Mouse (Mus musculus): ENCODE data around the gene Npas2. TPM values are rescaled to one million over a fixed set of nuclear protein-coding genes. Genes with fewer than 3 reads are reported as not detected.
A peak's percentile ranks its signal among the peaks of the same experiment; 100 is the strongest.

Gene Npas2
- total and polyA plus RNA-seq, 2 experiments from 2014 or later: 3.5 to 3.7 TPM

- H3K4me3 ChIP-seq (ENCODE audit: low read depth, low read length): no peak overlapping the region
- no peaks in the 10 kb centered on the region for H3K4me1 ChIP-seq (ENCODE audit: control insufficient read depth, insufficient read depth)
Measured at GRCm38 (mm10) chr1:39384914-39385313, 191.4 kb downstream of the Npas2 start.

GRCm38 (mm10) chr1:39386456-39386855 is 192.9 kb downstream of the Npas2 start:
- no peak overlapping the region for H3K9ac ChIP-seq (replicated peaks; ENCODE audit: low read depth, low read length)
- DNase-seq (ENCODE audit: low spot score): no peak
- H3K9me3 ChIP-seq (replicated peaks; ENCODE audit: control insufficient read depth, low read length): no peaks in the 10 kb centered on the region
- 73% methylated on average over 3 of the region's 3 CpGs for WGBS
- no peak overlapping the region for H3K4me2 ChIP-seq (ENCODE audit: low read depth, low read length)
- TF ChIP-seq CTCF (IDR thresholded peaks at IDR 0.05; ENCODE audit: low read depth) (no peak), EP300 (IDR thresholded peaks at IDR 0.05; ENCODE audit: low read depth) (no peak)
- H3K27me3 ChIP-seq (ENCODE audit: control insufficient read depth, insufficient read depth, low read length): no peaks in the 10 kb centered on the region
- no peak overlapping the region for H3K4me3 ChIP-seq (ENCODE audit: low read depth, low read length)
- ATAC-seq (ENCODE audit: insufficient read depth, low read depth): no peak
- H3K4me1 ChIP-seq (ENCODE audit: control insufficient read depth, insufficient read depth): no peaks in the 10 kb centered on the region
- no peak overlapping the region for H3K27ac ChIP-seq (ENCODE audit: low read depth)
- H3K36me3 ChIP-seq (replicated peaks; ENCODE audit: control insufficient read depth, insufficient read depth, low read length): 0 out of 2 replicates have a peak, but pooled peaks cover 20% of the 10 kb centered on the region

More at GRCm38 (mm10) chr1:39384914-39385313, 191.4 kb downstream of the Npas2 start:
- WGBS: 71% methylated on average over 9 of the region's 9 CpGs
- no peak overlapping the region for H3K9ac ChIP-seq (replicated peaks; ENCODE audit: low read depth, low read length)
- H3K9me3 ChIP-seq (replicated peaks; ENCODE audit: control insufficient read depth, low read length): no peaks in the 10 kb centered on the region
- DNase-seq (ENCODE audit: low spot score) (no peak), ATAC-seq (ENCODE audit: insufficient read depth, low read depth) (no peak)
- H3K4me2 ChIP-seq (ENCODE audit: low read depth, low read length): no peak overlapping the region
- H3K36me3 ChIP-seq (replicated peaks; ENCODE audit: control insufficient read depth, insufficient read depth, low read length): peaks cover 17% of the 10 kb centered on the region; the same call in 1 of the 2 replicates
- H3K27ac ChIP-seq (ENCODE audit: low read depth): no peak overlapping the region
- no peak for TF ChIP-seq CTCF (IDR thresholded peaks at IDR 0.05; ENCODE audit: low read depth)
- no peak for TF ChIP-seq EP300 (IDR thresholded peaks at IDR 0.05; ENCODE audit: low read depth)
- H3K27me3 ChIP-seq (ENCODE audit: control insufficient read depth, insufficient read depth, low read length): no peaks in the 10 kb centered on the region

GRCm38 (mm10) chr1:39387497-39387896 is 194.0 kb downstream of the Npas2 start:
- Histone ChIP-seq H3K36me3 (replicated peaks; ENCODE audit: control insufficient read depth, insufficient read depth, low read length) (0 out of 2 replicates have a peak, but pooled peaks cover 26% of the 10 kb centered on the region), H3K4me2 (ENCODE audit: low read depth, low read length) (no peak overlapping the region), H3K27ac (ENCODE audit: low read depth) (no peak overlapping the region), H3K9me3 (replicated peaks; ENCODE audit: control insufficient read depth, low read length) (no peaks in the 10 kb centered on the region), H3K4me1 (ENCODE audit: control insufficient read depth, insufficient read depth) (no peaks in the 10 kb centered on the region), H3K4me3 (ENCODE audit: low read depth, low read length) (no peak overlapping the region), H3K27me3 (ENCODE audit: control insufficient read depth, insufficient read depth, low read length) (no peaks in the 10 kb centered on the region), H3K9ac (replicated peaks; ENCODE audit: low read depth, low read length) (no peak overlapping the region)
- DNase-seq (ENCODE audit: low spot score): no peak
- no peak for TF ChIP-seq CTCF (IDR thresholded peaks at IDR 0.05; ENCODE audit: low read depth)
- no peak for TF ChIP-seq EP300 (IDR thresholded peaks at IDR 0.05; ENCODE audit: low read depth)
- 70% methylated on average over 4 of the region's 4 CpGs for whole genome bisulfite sequencing
- ATAC-seq (ENCODE audit: insufficient read depth, low read depth): peak; percentile 14; the same call in 1 of the 2 replicates

- 74% methylated on average over 2 of the region's 2 CpGs for WGBS
Measured at GRCm38 (mm10) chr1:39388163-39388562, 194.6 kb downstream of the Npas2 start.

GRCm38 (mm10) chr1:39389338-39389737 is 195.8 kb downstream of the Npas2 start:
- 63% methylated on average over 11 of the region's 11 CpGs for WGBS
- TF ChIP-seq CTCF (IDR thresholded peaks at IDR 0.05; ENCODE audit: low read depth): no peak
- no peak for TF ChIP-seq EP300 (IDR thresholded peaks at IDR 0.05; ENCODE audit: low read depth)
- no peaks in the 10 kb centered on the region for H3K4me1 ChIP-seq (ENCODE audit: control insufficient read depth, insufficient read depth)
- no peak overlapping the region for H3K9ac ChIP-seq (replicated peaks; ENCODE audit: low read depth, low read length)
- H3K36me3 ChIP-seq (replicated peaks; ENCODE audit: control insufficient read depth, insufficient read depth, low read length): 0 out of 2 replicates have a peak, but pooled peaks cover 35% of the 10 kb centered on the region
- H3K27me3 ChIP-seq (ENCODE audit: control insufficient read depth, insufficient read depth, low read length): no peaks in the 10 kb centered on the region
- no peak overlapping the region for H3K27ac ChIP-seq (ENCODE audit: low read depth)
- no peak for ATAC-seq (ENCODE audit: insufficient read depth, low read depth)
- DNase-seq (ENCODE audit: low spot score): no peak
- no peak overlapping the region for H3K4me2 ChIP-seq (ENCODE audit: low read depth, low read length)
- H3K4me3 ChIP-seq (ENCODE audit: low read depth, low read length): no peak overlapping the region
- no peaks in the 10 kb centered on the region for H3K9me3 ChIP-seq (replicated peaks; ENCODE audit: control insufficient read depth, low read length)

More at GRCm38 (mm10) chr1:39388163-39388562, 194.6 kb downstream of the Npas2 start:
- H3K9me3 ChIP-seq (replicated peaks; ENCODE audit: control insufficient read depth, low read length): no peaks in the 10 kb centered on the region
- no peak for DNase-seq (ENCODE audit: low spot score)
- TF ChIP-seq EP300 (IDR thresholded peaks at IDR 0.05; ENCODE audit: low read depth) (no peak), CTCF (IDR thresholded peaks at IDR 0.05; ENCODE audit: low read depth) (no peak)
- no peak for ATAC-seq (ENCODE audit: insufficient read depth, low read depth)
- 0 out of 2 replicates have a peak, but pooled peaks cover 26% of the 10 kb centered on the region for H3K36me3 ChIP-seq (replicated peaks; ENCODE audit: control insufficient read depth, insufficient read depth, low read length)
- H3K27me3 ChIP-seq (ENCODE audit: control insufficient read depth, insufficient read depth, low read length): no peaks in the 10 kb centered on the region
- H3K4me1 ChIP-seq (ENCODE audit: control insufficient read depth, insufficient read depth): no peaks in the 10 kb centered on the region
- no peak overlapping the region for H3K4me2 ChIP-seq (ENCODE audit: low read depth, low read length)
- H3K9ac ChIP-seq (replicated peaks; ENCODE audit: low read depth, low read length): no peak overlapping the region
- H3K4me3 ChIP-seq (ENCODE audit: low read depth, low read length): no peak overlapping the region
- no peak overlapping the region for H3K27ac ChIP-seq (ENCODE audit: low read depth)

DNA sequence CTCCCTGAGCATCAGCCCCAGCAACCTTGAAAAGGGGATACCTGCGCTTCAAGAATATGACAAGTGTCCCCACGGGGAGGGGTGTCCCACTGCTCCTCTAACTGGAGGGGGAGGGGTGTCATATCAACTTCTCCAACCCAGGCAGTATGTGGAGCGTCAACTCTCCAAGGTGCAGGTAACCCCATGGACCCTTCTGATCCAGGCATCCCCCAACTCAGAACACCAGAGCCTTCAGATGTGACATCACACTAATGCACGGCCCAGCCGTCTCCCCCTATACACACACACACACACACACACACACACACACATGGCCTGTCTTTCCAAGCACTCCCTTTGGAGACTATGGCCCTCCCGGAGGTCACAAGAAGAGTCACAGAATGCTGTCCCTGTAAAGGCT is 198.1 kb downstream of the Npas2 start:
- no peak overlapping the region for H3K4me3 ChIP-seq (ENCODE audit: low read depth, low read length)
- no peak overlapping the region for H3K9ac ChIP-seq (replicated peaks; ENCODE audit: low read depth, low read length)
- no peak for DNase-seq (ENCODE audit: low spot score)
- ATAC-seq (ENCODE audit: insufficient read depth, low read depth): no peak
- H3K4me1 ChIP-seq (ENCODE audit: control insufficient read depth, insufficient read depth): no peaks in the 10 kb centered on the region
- 76% methylated on average over 6 of the region's 6 CpGs for WGBS
- H3K4me2 ChIP-seq (ENCODE audit: low read depth, low read length): no peak overlapping the region
- H3K36me3 ChIP-seq (replicated peaks; ENCODE audit: control insufficient read depth, insufficient read depth, low read length): 0 out of 2 replicates have a peak, but pooled peaks cover 33% of the 10 kb centered on the region
- H3K9me3 ChIP-seq (replicated peaks; ENCODE audit: control insufficient read depth, low read length): no peaks in the 10 kb centered on the region
- no peak for TF ChIP-seq EP300 (IDR thresholded peaks at IDR 0.05; ENCODE audit: low read depth)
- no peak for TF ChIP-seq CTCF (IDR thresholded peaks at IDR 0.05; ENCODE audit: low read depth)
- no peaks in the 10 kb centered on the region for H3K27me3 ChIP-seq (ENCODE audit: control insufficient read depth, insufficient read depth, low read length)
- no peak overlapping the region for H3K27ac ChIP-seq (ENCODE audit: low read depth)

All from heart, postnatal 0 days (tissue).